ENCODE assay signal across 9 mouse cellular contexts in the genomic region with DNA sequence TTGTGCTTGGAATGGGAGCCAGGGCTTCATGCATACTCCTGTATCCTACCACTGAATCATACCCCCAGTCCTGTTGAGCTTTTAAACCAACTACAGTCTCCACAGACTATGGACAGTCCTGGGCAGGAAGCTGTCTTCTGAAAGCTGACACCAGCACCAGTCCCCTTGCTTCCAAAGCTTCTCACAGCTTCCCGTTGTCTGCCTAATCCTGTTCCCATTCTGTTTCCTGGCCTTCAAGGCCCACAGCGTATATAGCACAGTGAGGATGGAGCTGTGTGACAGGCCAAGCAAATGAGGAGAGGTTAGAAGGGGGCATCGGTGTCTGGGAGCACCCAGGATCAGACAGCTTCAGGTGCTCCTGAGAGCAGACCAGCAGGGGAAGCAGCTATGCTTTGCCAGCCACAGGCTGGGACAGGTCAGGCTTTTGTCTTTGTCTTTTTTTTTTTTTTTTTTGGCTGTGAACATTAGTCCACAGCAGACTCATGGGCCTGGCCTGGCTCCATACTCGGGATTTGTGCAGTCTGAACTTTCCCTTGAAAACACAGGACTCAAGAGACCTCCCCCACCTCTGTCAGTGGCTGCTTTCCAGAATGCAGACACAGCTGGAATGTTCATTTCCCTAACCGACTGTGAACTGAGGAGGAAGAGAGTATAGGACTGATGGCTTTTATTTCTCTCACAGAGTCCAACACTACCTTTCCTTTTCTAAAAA. TPM values are rescaled to one million over a fixed set of nuclear protein-coding genes. Genes with fewer than 3 reads are reported as not detected.
DNase-seq lines count a peak whose midpoint lies in the region; ATAC-seq and TF ChIP-seq lines count a peak whose summit lies in the region.
"Had no signal": no experiment of that assay in that cellular context is flagged by ENCODE, and none has a peak within 500 bp of the region (broad histone marks: within the 10 kb centered on the region; RNA-seq: fewer than 3 reads in every experiment).

No protein-coding gene starts in this region.

- H3K4me2 ChIP-seq in stomach, embryonic 15.5 days: no peak overlapping the region
- H3K4me2 ChIP-seq: liver, embryonic 15.5 days had no signal

- intact Hi-C loops in heart, adult 2 months (cut with DNase I): loop anchor here (5.0 kb wide), 1 partner anchor 46 kb away; no protein-coding TSS in a partner anchor

- no peak for TF ChIP-seq POLR2A in heart, adult 2 months (IDR thresholded peaks at IDR 0.05; ENCODE audit: insufficient read depth, low read depth, low read length)

- 13% methylated on average over 5 of the region's 5 CpGs for WGBS in heart, adult 2 months
- WGBS in stomach, embryonic 15.5 days: 16% methylated on average over 5 of the region's 5 CpGs

- H3K27me3 ChIP-seq in heart, adult 2 months (ENCODE audit: control insufficient read depth, insufficient read depth, low read length): no peaks in the 10 kb centered on the region
- H3K27me3 ChIP-seq in stomach, embryonic 15.5 days (replicated peaks): no peaks in the 10 kb centered on the region
- H3K27me3 ChIP-seq: liver, embryonic 15.5 days had no signal

- peak overlapping the region; percentile 83 for H3K27ac ChIP-seq in heart, adult 2 months
- peak overlapping the region; percentile 84 for H3K27ac ChIP-seq in stomach, embryonic 15.5 days
- H3K27ac ChIP-seq: liver, embryonic 15.5 days had no signal

- H3K4me1 ChIP-seq in heart, adult 2 months (ENCODE audit: control insufficient read depth, insufficient read depth, low read length): peaks cover 12% of the 10 kb centered on the region
- peaks cover 10% of the 10 kb centered on the region for H3K4me1 ChIP-seq in stomach, embryonic 15.5 days
- H3K4me1 ChIP-seq: liver, embryonic 15.5 days had no signal

- H3K79me2 ChIP-seq in heart, adult 2 months (replicated peaks; ENCODE audit: control insufficient read depth, insufficient read depth, low read length): no peaks in the 10 kb centered on the region

- H3K36me3 ChIP-seq in heart, adult 2 months (ENCODE audit: control insufficient read depth, insufficient read depth, low read length): no peaks in the 10 kb centered on the region
- H3K36me3 ChIP-seq in stomach, embryonic 15.5 days: no peaks in the 10 kb centered on the region
- H3K36me3 ChIP-seq: liver, embryonic 15.5 days had no signal

- peak; percentile 40 for TF ChIP-seq CTCF in heart, adult 2 months (IDR thresholded peaks at IDR 0.05)

- peak; percentile 70; the same call in 1 of the 2 replicates for ATAC-seq in stomach, embryonic 15.5 days (ENCODE audit: insufficient read depth, low FRiP score, low read depth)

- no peaks in the 10 kb centered on the region for H3K9me3 ChIP-seq in stomach, embryonic 15.5 days
- H3K9me3 ChIP-seq: liver, embryonic 15.5 days had no signal

- peak overlapping the region; percentile 12; the same call in 1 of the 2 replicates for H3K9ac ChIP-seq in heart, adult 2 months (ENCODE audit: low read depth, low read length)
- no peak overlapping the region for H3K9ac ChIP-seq in stomach, embryonic 15.5 days
- H3K9ac ChIP-seq: liver, embryonic 15.5 days had no signal

- no peak overlapping the region for H3K4me3 ChIP-seq in heart, adult 2 months
- no peak overlapping the region for H3K4me3 ChIP-seq in stomach, embryonic 15.5 days (replicated peaks)
- H3K4me3 ChIP-seq: liver, embryonic 15.5 days had no signal

- peak; percentile 65 for DNase-seq in Muller cell, postnatal 12 days (ENCODE audit: inconsistent ontology term)
- DNase-seq in adrenal gland, postnatal 10 days: peak; percentile 83
- peak; percentile 79 to 86 for DNase-seq in heart, adult 2 months
- DNase-seq in kidney, postnatal 10 days: peak; percentile 77
- DNase-seq in frontal cortex, postnatal 10 days (ENCODE audit: low spot score in 2 of 2): no peak
- no peak for DNase-seq in layer of hippocampus, postnatal 25 days (ENCODE audit: extremely low spot score in 1 of 2, low spot score in 1 of 2)
- DNase-seq in thymus, postnatal 4 days: no peak

- TF ChIP-seq EP300 in heart, adult 2 months (IDR thresholded peaks at IDR 0.05; ENCODE audit: insufficient read depth, low read depth, low read length): peak; percentile 67; the same call in 1 of the 2 replicates

RNA-seq across cellular contexts. Expression of a gene that starts 2.1 kb away (rescaled TPM):
- under 1 TPM; 0.15 to 0.24 TPM for total RNA-seq in adrenal gland, postnatal 10 days (2021)
- under 1 TPM; 0.08 to 0.11 TPM for total RNA-seq in heart, adult 2 months (2021)
- 0.21 and 0.29 TPM in 2 replicates for polyA plus RNA-seq in heart, adult 2 months (2012; rRNA removed)
- 0.08 TPM in 1 of 2 replicates, not detected in the other for polyA plus RNA-seq in stomach, embryonic 15.5 days (2015; fragmentation: Nextera tagmentation; extraction: Ambion mirVana)
- total RNA-seq in layer of hippocampus, postnatal 25 days (2021): under 1 TPM in 1 of 2 experiments, not detected in 1; 0.12 TPM

RNA-seq across cellular contexts. Expression of a gene that starts 31.0 kb away (rescaled TPM):
- total RNA-seq in adrenal gland, postnatal 10 days (2021): under 1 TPM; 0.12 to 0.15 TPM
- under 1 TPM; 0.03 to 0.05 TPM for total RNA-seq in heart, adult 2 months (2021)
- polyA plus RNA-seq in heart, adult 2 months (2012; rRNA removed): 0.04 and 0.09 TPM in 2 replicates
- 0.12 and 0.22 TPM in 2 replicates for polyA plus RNA-seq in stomach, embryonic 15.5 days (2015; fragmentation: Nextera tagmentation; extraction: Ambion mirVana)
- total RNA-seq in layer of hippocampus, postnatal 25 days (2021): under 1 TPM; 0.34 to 0.40 TPM

RNA-seq across cellular contexts. Expression of a gene that starts 36.9 kb away (rescaled TPM):
- total RNA-seq in adrenal gland, postnatal 10 days (2021): 1 to 10 TPM; 9.4 to 9.6 TPM
- 1 to 10 TPM in 1 of 2 experiments, under 1 TPM in 1; 0.97 to 1.1 TPM for total RNA-seq in heart, adult 2 months (2021)
- polyA plus RNA-seq in heart, adult 2 months (2012; rRNA removed): 2.2 and 2.8 TPM in 2 replicates
- polyA plus RNA-seq in stomach, embryonic 15.5 days (2015; fragmentation: Nextera tagmentation; extraction: Ambion mirVana): 2.8 and 3.6 TPM in 2 replicates
- total RNA-seq in layer of hippocampus, postnatal 25 days (2021): 1 to 10 TPM; 3.0 to 4.1 TPM

RNA-seq across cellular contexts. Expression of a gene that starts 37.3 kb away (rescaled TPM):
- 10 to 100 TPM; 14.6 to 17.1 TPM for total RNA-seq in adrenal gland, postnatal 10 days (2021)
- 10 to 100 TPM; 10.7 to 11.8 TPM for total RNA-seq in heart, adult 2 months (2021)
- polyA plus RNA-seq in heart, adult 2 months (2012; rRNA removed): 12.7 and 15.4 TPM in 2 replicates
- polyA plus RNA-seq in stomach, embryonic 15.5 days (2015; fragmentation: Nextera tagmentation; extraction: Ambion mirVana): 17.0 and 18.2 TPM in 2 replicates
- 10 to 100 TPM; 16.5 to 23.0 TPM for total RNA-seq in layer of hippocampus, postnatal 25 days (2021)

RNA-seq across cellular contexts. Expression of a gene that starts 59.3 kb away (rescaled TPM):
- total RNA-seq in adrenal gland, postnatal 10 days (2021): 10 to 100 TPM; 72.5 TPM
- 10 to 100 TPM; 45.0 to 48.5 TPM for total RNA-seq in heart, adult 2 months (2021)
- 60.4 and 63.0 TPM in 2 replicates for polyA plus RNA-seq in heart, adult 2 months (2012; rRNA removed)
- 208 and 211 TPM in 2 replicates for polyA plus RNA-seq in stomach, embryonic 15.5 days (2015; fragmentation: Nextera tagmentation; extraction: Ambion mirVana)
- total RNA-seq in layer of hippocampus, postnatal 25 days (2021): 10 to 100 TPM; 11.6 to 13.3 TPM

Comparison
In these comparisons a context has a peak if more than half of its experiments do, and no peak if none do; other contexts are left out.
1. DNase-seq: peak in Muller cell, postnatal 12 days (single experiment), adrenal gland, postnatal 10 days (single experiment), heart, adult 2 months (2 of 2) and kidney, postnatal 10 days (single experiment); none in frontal cortex, postnatal 10 days (0 of 2), layer of hippocampus, postnatal 25 days (0 of 2) and thymus, postnatal 4 days (single experiment).